Mouse (Mus musculus) ovary, postnatal 36 days (tissue): ENCODE results near the gene Mmd2.

ENCODE experiments used
- DNase-seq: peaks from one replicate; pipeline ENCODE4 v3.0.0; 2022; ENCODE audit warnings: low spot score, mixed read lengths

Gene Mmd2

GRCm38 (mm10) chr5:142608259-142608988, at the start of gene Mmd2:
Mmd2 (minus strand) TSS chr5:142608800.
- peak; percentile 35 for DNase-seq

GRCm38 (mm10) chr5:142652266-142652665, 43.7 kb upstream of the Mmd2 start:
- no peak for DNase-seq

GRCm38 (mm10) chr5:142650794-142651497, 42.3 kb upstream of the Mmd2 start:
- DNase-seq: no peak

GRCm38 (mm10) chr5:142650390-142650789, 41.8 kb upstream of the Mmd2 start:
- no peak for DNase-seq

GRCm38 (mm10) chr5:142649460-142650050, 41.0 kb upstream of the Mmd2 start:
- DNase-seq: no peak

GRCm38 (mm10) chr5:142648162-142648561, 39.6 kb upstream of the Mmd2 start:
- DNase-seq: no peak

- no peak for DNase-seq
Measured at GRCm38 (mm10) chr5:142641331-142642051, 32.9 kb upstream of the Mmd2 start.

- DNase-seq: no peak
Measured at GRCm38 (mm10) chr5:142640088-142640487, 31.5 kb upstream of the Mmd2 start.

- DNase-seq: no peak
Measured at GRCm38 (mm10) chr5:142637823-142638222, 29.2 kb upstream of the Mmd2 start.

GRCm38 (mm10) chr5:142630224-142630623, 21.6 kb upstream of the Mmd2 start:
- DNase-seq: no peak

GRCm38 (mm10) chr5:142629663-142630025, 21.0 kb upstream of the Mmd2 start:
- DNase-seq: no peak

- DNase-seq: peak; percentile 98
Measured at GRCm38 (mm10) chr5:142628726-142629662, 20.4 kb upstream of the Mmd2 start.

- DNase-seq: no peak
Measured at GRCm38 (mm10) chr5:142627398-142627797, 18.8 kb upstream of the Mmd2 start, which contains the start of gene Wipi2. Wipi2 (plus strand) TSS chr5:142627698.

GRCm38 (mm10) chr5:142623080-142623479, 14.5 kb upstream of the Mmd2 start:
- no peak for DNase-seq

GRCm38 (mm10) chr5:142622134-142622533, 13.5 kb upstream of the Mmd2 start:
- no peak for DNase-seq

- no peak for DNase-seq
Measured at GRCm38 (mm10) chr5:142621421-142621820, 12.8 kb upstream of the Mmd2 start.

GRCm38 (mm10) chr5:142619866-142620265, 11.3 kb upstream of the Mmd2 start:
- DNase-seq: peak; percentile 57

GRCm38 (mm10) chr5:142616326-142616725, 7.7 kb upstream of the Mmd2 start:
- DNase-seq: no peak

- no peak for DNase-seq
Measured at GRCm38 (mm10) chr5:142615638-142616037, 7.0 kb upstream of the Mmd2 start.

- DNase-seq: no peak
Measured at GRCm38 (mm10) chr5:142614513-142614912, 5.9 kb upstream of the Mmd2 start.

GRCm38 (mm10) chr5:142610362-142610761, 1.8 kb upstream of the Mmd2 start:
- no peak for DNase-seq
